Mouse (Mus musculus): Measurements from ENCODE around the gene Lrrc71.

DNA sequence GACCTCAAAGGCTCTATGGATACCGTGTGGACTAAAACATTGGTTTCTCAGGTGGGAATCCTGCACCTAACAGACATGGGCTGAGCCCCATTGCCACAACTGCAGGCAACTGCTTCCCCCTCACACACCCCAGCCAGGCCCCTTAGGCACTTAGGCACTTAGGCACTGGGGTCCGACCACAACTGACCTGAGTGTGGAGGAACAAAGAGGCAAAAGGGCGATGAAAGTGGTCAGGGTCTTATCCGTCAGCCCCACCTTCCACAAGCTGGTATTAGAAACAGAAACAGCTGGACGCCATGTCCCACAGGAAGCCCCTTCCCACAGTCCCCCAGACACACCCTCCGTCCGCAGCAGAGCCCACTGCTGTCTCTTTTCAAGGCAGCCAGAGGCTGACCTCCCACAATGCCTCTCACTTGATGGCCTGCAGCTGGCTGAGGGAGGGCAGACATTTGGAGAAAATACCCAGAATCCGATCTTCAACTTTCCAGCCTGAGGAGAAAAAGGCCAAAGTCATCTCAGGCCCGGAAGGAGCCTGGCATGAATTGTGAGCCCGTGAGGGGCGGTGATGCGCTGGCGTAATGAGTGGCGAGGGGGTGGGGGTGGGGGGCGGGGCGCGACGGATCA lies 3.3 kb downstream of the Lrrc71 start:
- TF ChIP-seq CTCF (IDR thresholded peaks at IDR 0.05; ENCODE audit: low read depth) (no peak), EP300 (IDR thresholded peaks at IDR 0.05; ENCODE audit: low read depth) (no peak)
